Mouse (Mus musculus) thymus, adult 2 months (tissue): ENCODE data around the gene Calhm5. TPM values are rescaled to one million over a fixed set of nuclear protein-coding genes. Genes with fewer than 3 reads are reported as not detected.

Experiments
- DNase-seq: peaks from one replicate; pipeline ENCODE4 v3.0.0; 2021
- H3K27ac ChIP-seq: fragments of 200-500 bp; 2 replicates; pipeline ENCODE4 v1.5.1; 2012; ENCODE audit warnings: low read length, control low read depth; ENCODE audit not compliant: control insufficient read depth, insufficient read depth
- H3K27me3 ChIP-seq: fragments of 200-500 bp; 2 replicates; pipeline ENCODE4 v1.6.1; 2012; ENCODE audit warnings: mild to moderate bottlenecking, low read length, moderate library complexity, mixed read lengths; ENCODE audit not compliant: control insufficient read depth, insufficient read depth
- H3K36me3 ChIP-seq: fragments of 200-500 bp; 2 replicates; pipeline ENCODE4 v1.6.1; 2012; ENCODE audit warnings: mild to moderate bottlenecking, low read length, moderate library complexity; ENCODE audit not compliant: control insufficient read depth, insufficient read depth
- H3K4me1 ChIP-seq: fragments of 200-500 bp; replicated peaks from 2 replicates; pipeline ENCODE4 v1.6.1; 2012; ENCODE audit warnings: low read length; ENCODE audit not compliant: control insufficient read depth, insufficient read depth
- H3K4me3 ChIP-seq: fragments of 200-500 bp; 2 replicates; pipeline ENCODE4 v1.5.1; 2012; ENCODE audit warnings: mild to moderate bottlenecking, low read length, control low read depth, moderate library complexity; ENCODE audit not compliant: control insufficient read depth, insufficient read depth
- CTCF ChIP-seq: fragments of 200-500 bp; IDR thresholded peaks from 2 replicates; pipeline ENCODE4 v1.5.1; 2012; ENCODE audit warnings: mild to moderate bottlenecking, control low read depth, low read length, moderate library complexity, borderline replicate concordance; ENCODE audit not compliant: control insufficient read depth, poor library complexity, insufficient read depth; ENCODE audit errors: extremely low read depth
- POLR2A ChIP-seq: fragments of 200-500 bp; IDR thresholded peaks from 2 replicates; pipeline ENCODE4 v1.6.1; 2012; ENCODE audit warnings: mild to moderate bottlenecking, low read length, control low read depth, moderate library complexity; ENCODE audit not compliant: control insufficient read depth, poor library complexity, insufficient read depth; ENCODE audit errors: extremely low read depth
- WGBS: fragments of 180-500 bp; shearing (Covaris S2); methylation state at CpG from one replicate; pipeline ENCODE4 v1.1.7; 2018; 5-methylcytosine and 5-hydroxymethylcytosine counted together
- polyA plus RNA-seq: library from polyadenylated mRNA; depleted of rRNA; stranded (reverse); fragments of >200 nt; gene quantifications from 2 replicates; pipeline ENCODE4 v1.2.3, GENCODE M21; 2012; rRNA removed

Gene Calhm5
- polyA plus RNA-seq, 1 experiment = 0.09 TPM

- no peak for TF ChIP-seq POLR2A
- no peak for TF ChIP-seq CTCF
- Histone ChIP-seq H3K36me3 (no peaks in the 10 kb centered on the region), H3K4me1 (no peaks in the 10 kb centered on the region), H3K27me3 (no peaks in the 10 kb centered on the region), H3K4me3 (no peak within 1 kb of the TSS), H3K27ac (no peak within 1 kb of the TSS)
- WGBS = 94% methylated on average over 5 of the region's 5 CpGs
- no peak for DNase-seq
Observed at GRCm38 (mm10) chr10:34044210-34044609, 52.1 kb downstream of the Calhm5 start, which contains the start of gene Calhm4. TSS of gene Calhm4 (minus strand) at chr10:34044310.

Other genes starting within 250 kb of the Calhm5 start
- gene Sult3a1, start 238.8 kb downstream of the Calhm5 start, polyA plus RNA-seq = not detected in 2 replicates
- 0.05 TPM in 2 replicates for gene Rsph4a, start 191.4 kb downstream of the Calhm5 start, polyA plus RNA-seq
- gene Zup1, start 145.2 kb downstream of the Calhm5 start, polyA plus RNA-seq = 11.0 and 12.0 TPM in 2 replicates
- 48.0 and 68.4 TPM in 2 replicates for gene Rwdd1, start 76.9 kb downstream of the Calhm5 start, polyA plus RNA-seq
- not detected in 2 replicates for gene Trappc3l, start 58.9 kb downstream of the Calhm5 start, polyA plus RNA-seq
- gene Calhm4, start 52.2 kb downstream of the Calhm5 start, polyA plus RNA-seq = 0.03 TPM in 1 of 2 replicates, not detected in the other
- gene Calhm6, start 31.5 kb upstream of the Calhm5 start, polyA plus RNA-seq = 13.5 and 16.5 TPM in 2 replicates
- 6.3 and 7.5 TPM in 2 replicates for gene Dse, start 111.2 kb upstream of the Calhm5 start, polyA plus RNA-seq
- gene Tspyl1, start 185.7 kb upstream of the Calhm5 start, polyA plus RNA-seq = 42.0 and 42.2 TPM in 2 replicates
- gene Tspyl4, start 200.9 kb upstream of the Calhm5 start, polyA plus RNA-seq = 24.4 and 29.5 TPM in 2 replicates